Mouse (Mus musculus) urinary bladder, adult 2 months (tissue): ENCODE data around the gene Dpf2. TPM values are rescaled to one million over a fixed set of nuclear protein-coding genes. Genes with fewer than 3 reads are reported as not detected.

Experiments
- DNase-seq: peaks from one replicate; pipeline ENCODE4 v3.0.0; 2022; ENCODE audit warnings: low spot score
- polyA plus RNA-seq: library from polyadenylated mRNA; depleted of rRNA; stranded (reverse); fragments of >200 nt; gene quantifications from 2 replicates; pipeline ENCODE4 v1.2.3, GENCODE M21; 2012; rRNA removed

The Dpf2 gene
- polyA plus RNA-seq, 1 experiment = 102 TPM

DNA sequence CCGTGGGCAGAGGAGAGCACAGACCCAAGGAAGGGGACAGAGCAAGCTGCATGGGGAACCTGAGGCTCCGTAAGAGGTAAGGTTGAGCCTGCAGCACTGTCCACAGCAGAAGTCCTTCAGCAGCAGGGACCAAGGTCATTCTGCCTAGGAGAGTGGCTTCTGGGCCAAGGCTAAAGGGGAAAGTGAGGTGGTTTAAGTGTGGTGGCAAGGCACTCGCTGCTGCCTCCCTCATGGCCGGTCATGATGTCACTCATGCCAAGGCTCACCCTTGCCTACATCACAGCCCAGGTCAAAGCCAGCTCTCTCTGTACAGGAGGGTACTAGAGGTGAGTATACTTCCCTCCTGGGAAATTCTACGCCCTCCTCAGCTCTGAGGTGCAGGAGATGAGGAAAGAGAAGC lies 49.0 kb downstream of the Dpf2 start:
- DNase-seq = no peak

DNA sequence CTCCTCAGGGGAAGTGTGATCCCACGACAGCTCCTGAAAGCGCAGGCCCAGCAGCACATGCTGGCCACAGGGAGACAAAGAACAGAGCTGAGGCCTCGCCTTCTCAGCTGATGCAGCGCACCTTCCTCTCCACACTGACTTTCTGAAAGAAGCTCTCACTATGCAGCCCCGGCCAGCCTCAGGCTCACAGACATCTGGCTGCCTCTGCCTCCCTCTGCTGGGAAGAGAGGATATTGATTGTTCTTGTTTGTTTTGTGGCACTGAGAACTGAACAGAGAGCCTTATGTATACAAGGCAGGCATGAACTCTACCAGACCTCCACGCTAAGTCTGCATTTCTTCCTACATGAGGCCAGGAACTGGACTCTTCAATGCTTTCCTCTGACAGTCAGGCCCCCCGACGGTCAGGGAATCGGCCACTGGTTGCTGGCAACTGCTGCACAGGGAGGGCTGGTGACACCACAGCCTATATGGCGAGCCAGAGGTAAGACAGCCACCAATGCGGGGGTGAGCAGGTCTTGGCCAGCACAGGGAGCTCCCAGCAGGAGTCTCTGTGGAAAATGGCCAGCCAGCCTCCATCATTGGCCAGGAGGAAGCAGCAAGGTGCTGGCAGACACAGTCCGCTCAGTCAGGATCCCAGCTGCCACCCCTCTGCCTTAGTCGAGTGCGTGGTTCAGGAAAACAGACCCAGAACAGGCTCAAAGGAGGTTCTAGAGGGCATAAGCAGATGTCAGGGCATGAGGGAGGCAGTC lies 50.3 kb downstream of the Dpf2 start:
- DNase-seq = no peak

DNA sequence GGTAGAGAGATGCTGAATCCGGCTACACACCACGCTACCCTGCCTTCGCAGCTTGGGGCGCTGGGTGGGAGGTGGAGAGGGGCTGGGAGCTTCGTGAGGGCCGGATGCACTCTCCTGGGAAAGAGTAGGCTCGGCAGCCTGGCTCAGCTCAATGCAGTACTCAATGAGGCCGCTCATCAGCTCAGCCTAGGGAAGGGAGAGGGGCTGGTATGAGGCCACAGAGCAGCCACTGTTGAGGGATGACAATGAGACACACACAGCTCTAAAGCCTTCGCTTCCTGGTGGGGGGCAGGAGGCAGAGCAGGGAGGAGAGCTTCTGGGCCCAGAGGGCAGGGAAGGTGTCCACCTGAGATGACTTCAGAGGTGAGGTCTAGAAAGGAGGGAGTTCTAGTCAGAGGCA lies 56.2 kb downstream of the Dpf2 start:
- no peak for DNase-seq

DNA sequence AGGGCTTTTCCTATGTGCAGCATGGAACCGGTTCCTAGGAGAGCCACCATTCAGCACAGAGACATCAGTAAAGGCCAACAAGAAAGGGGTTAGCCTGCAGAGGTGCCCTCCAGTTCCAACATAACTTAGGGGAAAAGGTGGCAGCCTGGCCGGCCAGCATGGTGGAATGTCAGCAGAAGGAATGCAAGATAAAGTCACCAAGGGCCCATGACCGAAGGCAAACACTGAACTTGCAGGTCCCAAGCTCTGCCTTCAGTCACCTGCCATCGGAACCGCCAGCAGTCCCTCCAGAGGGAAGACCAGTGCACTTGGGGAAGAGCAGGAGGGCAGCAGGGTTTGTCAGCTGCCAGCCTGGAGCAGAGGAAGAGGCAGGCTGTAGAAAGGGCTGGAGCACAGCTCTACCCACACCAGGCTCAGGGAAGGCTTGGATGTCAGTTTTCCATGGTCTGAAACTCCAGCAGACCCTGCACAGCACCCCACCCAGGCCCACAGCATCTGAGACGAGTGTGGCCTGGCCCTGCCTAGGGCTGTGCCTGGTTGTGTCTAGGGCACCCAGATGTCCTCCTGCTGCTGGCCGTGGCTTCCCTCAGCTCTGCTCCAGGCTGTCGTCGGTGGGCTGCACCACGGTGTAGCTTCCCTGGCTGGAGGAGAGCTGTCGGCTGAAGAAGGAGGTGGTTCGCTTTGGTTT lies 60.6 kb downstream of the Dpf2 start:
- no peak for DNase-seq

DNA sequence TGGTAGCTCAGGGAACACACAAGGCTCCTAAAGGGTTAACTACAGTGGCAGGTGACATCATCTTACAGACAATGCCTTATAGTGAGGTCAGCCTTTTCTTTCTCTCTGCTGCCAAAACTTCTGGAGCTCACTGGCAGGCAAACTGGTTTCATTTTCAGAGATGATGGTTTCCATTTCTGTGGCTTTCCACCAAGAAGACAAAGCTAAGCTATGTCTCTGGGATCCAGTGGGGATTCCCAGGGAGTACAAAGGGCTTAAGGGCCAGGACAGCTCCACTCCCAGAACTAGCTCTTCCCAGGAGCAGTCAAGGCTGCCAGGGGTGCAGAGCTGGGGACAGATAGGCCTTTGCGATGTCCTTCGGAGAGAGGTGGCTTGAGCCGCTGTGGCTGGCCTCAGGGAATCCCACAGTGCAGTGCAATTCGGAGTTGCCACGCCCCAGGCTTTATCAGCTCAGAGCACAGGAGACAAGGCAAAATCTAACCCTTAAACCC lies 61.3 kb downstream of the Dpf2 start:
- no peak for DNase-seq

DNA sequence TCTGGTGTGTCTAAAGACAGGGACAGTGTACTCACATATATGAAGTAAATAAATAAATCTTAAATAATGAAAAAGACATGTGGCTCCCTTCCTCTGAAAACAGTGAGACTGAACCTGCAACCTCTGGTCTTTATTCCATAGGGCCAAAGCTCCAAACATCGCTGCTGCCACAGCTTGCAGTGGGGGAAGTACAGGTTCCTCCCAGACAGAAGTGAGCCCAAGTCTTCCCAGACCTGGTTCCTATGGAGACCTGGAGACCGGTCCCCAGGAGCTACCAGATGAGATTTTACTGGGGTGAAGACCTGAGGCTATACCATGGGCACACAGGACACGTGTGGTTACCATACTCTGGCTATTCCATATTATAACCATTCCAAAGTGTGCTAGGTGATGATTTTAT lies 62.0 kb downstream of the Dpf2 start:
- DNase-seq = no peak

DNA sequence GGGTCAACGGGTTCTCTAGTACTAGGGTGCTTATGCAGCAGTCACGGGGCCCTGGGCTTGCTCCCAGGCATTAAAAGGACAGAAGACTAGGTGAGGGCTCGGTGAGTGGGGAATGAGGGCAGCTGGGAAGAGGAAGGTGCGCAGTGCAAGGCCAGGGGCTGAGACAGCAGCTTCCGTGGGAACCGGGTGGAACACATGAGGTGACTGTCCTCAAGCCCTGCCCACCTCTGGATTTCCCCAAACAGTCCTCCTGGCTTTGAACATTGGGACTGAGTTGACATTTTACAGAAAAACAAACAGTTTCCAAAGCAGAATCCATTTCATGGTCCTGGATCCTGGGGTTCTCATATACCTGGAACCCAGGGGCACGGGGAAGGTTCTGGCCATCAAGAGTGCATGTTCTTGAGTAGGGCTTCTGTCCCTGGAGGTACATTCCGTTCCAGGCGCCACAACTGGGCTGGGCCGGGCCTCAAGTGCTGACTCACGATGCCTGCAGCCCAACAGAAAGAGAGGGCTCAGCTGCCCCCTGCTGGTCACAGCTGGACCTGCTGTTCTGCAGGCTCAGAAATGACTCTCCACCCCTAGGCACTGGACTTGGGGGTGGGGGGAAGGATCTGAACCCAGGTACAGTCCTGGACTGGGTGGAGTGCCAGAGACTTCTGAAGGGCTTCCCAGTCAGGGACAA lies 62.8 kb downstream of the Dpf2 start:
- peak; percentile 89 for DNase-seq

DNA sequence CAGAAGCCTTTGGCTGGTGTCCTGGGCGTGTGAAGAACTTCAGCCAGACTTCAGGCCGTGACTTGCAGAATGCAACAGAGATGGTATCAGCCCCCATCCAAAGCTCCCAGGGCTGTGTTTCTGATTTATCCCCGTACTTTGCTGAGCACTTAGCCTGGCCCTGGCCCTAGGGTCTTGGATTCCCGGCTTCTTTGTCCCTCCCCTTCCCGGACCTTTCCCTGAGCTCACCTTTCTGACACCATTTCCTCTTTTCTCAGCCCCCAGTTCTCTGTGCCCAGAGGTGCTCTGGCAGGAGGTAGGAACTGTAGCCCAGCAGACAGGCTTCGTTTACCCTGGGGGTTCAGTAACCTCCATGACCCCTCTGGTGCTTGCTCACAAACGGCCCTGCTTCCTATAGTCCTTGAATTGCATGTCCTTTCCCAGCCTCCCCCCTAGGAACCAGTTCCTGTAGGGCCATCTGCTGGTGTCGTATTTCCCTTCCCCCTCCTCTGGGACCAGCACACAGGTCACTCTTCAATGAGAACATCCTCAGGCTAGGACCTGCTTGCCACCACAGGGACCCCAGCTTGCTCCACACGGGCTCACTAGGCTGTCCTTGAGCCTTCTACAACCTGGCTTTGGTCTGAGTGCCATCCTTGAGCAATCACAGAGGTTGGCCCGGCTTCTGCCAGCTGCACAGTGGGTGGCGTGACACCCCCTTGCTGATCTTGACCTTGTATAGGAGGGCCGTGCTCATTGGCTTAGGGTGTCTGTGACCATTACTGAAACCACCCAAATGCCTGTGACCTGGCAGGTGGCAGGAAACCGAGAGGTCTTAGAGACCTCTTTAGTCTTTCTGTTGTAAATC lies 63.8 kb downstream of the Dpf2 start:
- DNase-seq = no peak

DNA sequence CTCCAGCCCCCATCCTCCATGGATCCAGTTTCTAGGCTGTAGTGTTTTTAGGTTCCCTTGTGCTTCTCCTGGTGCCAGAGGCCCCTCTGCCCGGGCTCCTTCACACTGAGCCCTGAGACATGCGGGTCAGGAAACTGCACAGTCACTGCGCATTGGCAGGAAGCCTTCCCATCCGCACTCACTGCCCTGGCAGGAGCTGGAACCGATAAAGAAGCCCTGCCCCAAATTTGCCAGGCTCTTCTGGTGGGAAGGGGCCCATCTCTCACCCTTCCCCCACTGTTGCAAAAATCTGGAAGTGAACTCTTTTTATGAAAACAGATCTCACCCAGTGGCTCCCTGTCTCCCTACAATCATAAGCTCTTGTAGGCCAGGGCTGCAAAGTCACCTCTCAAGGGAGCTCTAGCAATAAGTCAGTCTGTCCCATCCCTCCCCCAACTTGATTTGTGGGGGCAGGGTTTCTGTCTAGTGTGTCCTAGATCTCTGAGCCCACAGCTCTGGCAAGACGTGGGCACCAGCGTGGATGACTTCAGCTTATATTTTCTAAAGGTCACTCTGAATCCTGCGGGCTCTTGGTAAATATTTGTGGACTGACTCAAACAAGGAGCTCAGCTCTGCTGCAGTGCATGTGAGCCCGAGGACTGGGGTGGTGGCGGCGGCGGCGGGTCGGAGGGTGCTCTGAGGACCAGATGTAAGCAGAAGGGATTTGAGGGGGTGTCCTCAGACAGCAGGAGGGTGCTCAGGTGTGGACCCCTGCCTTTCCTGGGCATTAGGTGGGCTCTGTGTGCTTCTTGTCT lies 64.6 kb downstream of the Dpf2 start:
- peak; percentile 59 for DNase-seq

DNA sequence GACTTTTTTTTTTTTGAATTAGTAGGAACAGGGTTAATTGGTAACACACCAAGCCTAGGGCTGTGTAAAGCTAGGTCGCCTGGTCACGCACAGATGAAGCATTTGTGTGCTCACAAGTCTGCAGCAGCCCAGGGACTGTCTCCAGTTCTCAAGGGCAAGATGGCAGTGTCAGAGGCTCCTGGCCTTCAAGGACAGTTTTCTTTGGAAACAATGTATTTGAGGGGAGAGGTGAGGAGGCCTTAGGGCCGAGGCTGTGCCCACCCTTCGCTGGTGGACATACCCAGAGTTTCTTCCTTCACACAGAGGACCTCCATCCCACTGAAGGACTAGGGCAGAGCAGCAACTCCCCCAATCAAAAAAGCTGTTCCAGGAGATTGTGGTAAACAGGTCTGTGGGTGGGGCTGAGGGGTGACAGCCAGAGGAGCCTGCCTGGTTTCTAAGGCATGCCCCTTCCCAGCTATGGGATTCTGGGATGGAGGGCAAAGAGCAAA lies 65.5 kb downstream of the Dpf2 start:
- no peak for DNase-seq

DNA sequence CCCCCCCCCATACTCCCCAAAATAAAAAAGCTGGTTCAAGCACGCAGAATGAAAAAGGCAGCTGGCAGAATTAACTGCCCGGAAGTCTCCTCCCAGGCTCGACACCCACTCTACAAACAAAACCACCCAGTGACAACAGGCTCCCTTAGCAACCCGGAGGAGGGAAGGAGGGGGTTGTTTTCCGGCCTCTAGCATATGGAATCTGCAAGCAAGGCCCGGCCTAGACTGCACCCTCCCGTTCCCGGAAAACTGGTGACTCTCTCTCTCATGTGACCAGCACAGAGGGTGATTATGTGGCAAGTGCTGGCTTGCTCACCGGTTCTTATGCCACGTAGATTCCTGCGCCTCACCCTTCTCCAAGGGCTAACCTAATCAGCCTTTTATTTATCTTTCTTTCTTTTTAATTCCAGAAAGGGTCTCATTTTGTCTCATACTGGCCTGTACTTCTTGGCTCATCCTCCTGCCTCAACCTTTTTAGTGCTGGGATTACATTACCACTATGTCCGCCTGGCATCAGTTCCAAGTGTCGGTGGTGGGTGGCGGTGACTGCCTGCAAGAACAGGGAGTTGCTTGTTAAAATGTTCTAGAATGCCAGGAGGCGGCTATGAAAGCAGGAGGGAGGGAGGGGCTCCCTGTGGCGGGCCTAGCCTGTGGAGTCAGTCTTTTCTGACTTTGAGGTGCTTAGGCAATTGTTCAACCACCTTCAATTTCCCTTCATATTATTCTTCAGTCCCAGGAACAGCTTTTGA lies 66.1 kb downstream of the Dpf2 start:
- DNase-seq = peak; percentile 69

Other genes starting within 250 kb of the Dpf2 start
- 17.3 and 19.6 TPM in 2 replicates for gene Sipa1, start 249.3 kb downstream of the Dpf2 start, polyA plus RNA-seq
- 19.9 and 22.0 TPM in 2 replicates for gene Map3k11, start 224.3 kb downstream of the Dpf2 start, polyA plus RNA-seq
- 40.5 and 53.5 TPM in 2 replicates for gene Pcnx3, start 224.1 kb downstream of the Dpf2 start, polyA plus RNA-seq
- 0.13 and 0.25 TPM in 2 replicates for gene Kcnk7, start 208.6 kb downstream of the Dpf2 start, polyA plus RNA-seq
- 97.4 and 116 TPM in 2 replicates for gene Ehbp1l1, start 186.7 kb downstream of the Dpf2 start, polyA plus RNA-seq
- 66.3 and 79.4 TPM in 2 replicates for gene Fam89b, start 183.4 kb downstream of the Dpf2 start, polyA plus RNA-seq
- gene Ltbp3, start 172.1 kb downstream of the Dpf2 start, polyA plus RNA-seq = 132 and 164 TPM in 2 replicates
- gene Scyl1, start 141.6 kb downstream of the Dpf2 start, polyA plus RNA-seq = 104 and 123 TPM in 2 replicates
- 20.7 and 21.6 TPM in 2 replicates for gene Frmd8, start 37.7 kb downstream of the Dpf2 start, polyA plus RNA-seq
- 19.2 and 25.1 TPM in 2 replicates for gene Slc25a45, start 35.2 kb downstream of the Dpf2 start, polyA plus RNA-seq
- gene Tigd3, start 18.9 kb downstream of the Dpf2 start, polyA plus RNA-seq = 0.69 and 0.87 TPM in 2 replicates
- 22.9 and 26.2 TPM in 2 replicates for gene Cdc42ep2, start 11.8 kb upstream of the Dpf2 start, polyA plus RNA-seq
- gene Pola2, start 51.2 kb upstream of the Dpf2 start, polyA plus RNA-seq = 32.8 and 41.0 TPM in 2 replicates
- gene Slc22a20, start 73.1 kb upstream of the Dpf2 start, polyA plus RNA-seq = 0.12 and 0.21 TPM in 2 replicates
- gene Capn1, start 102.9 kb upstream of the Dpf2 start, polyA plus RNA-seq = 116 and 118 TPM in 2 replicates
- 15.5 and 24.1 TPM in 2 replicates for gene Syvn1, start 133.6 kb upstream of the Dpf2 start, polyA plus RNA-seq
- 32.4 and 33.5 TPM in 2 replicates for gene Mrpl49, start 144.8 kb upstream of the Dpf2 start, polyA plus RNA-seq
- gene Fau, start 144.8 kb upstream of the Dpf2 start, polyA plus RNA-seq = 1,752 and 1,769 TPM in 2 replicates
- 25.8 and 26.8 TPM in 2 replicates for gene Znhit2, start 148.2 kb upstream of the Dpf2 start, polyA plus RNA-seq
- 24.1 and 33.2 TPM in 2 replicates for gene Tm7sf2, start 155.4 kb upstream of the Dpf2 start, polyA plus RNA-seq
- gene Vps51, start 164.2 kb upstream of the Dpf2 start, polyA plus RNA-seq = 62.5 and 70.8 TPM in 2 replicates
- 0.21 TPM in 1 of 2 replicates, not detected in the other for gene Tmem262, start 167.0 kb upstream of the Dpf2 start, polyA plus RNA-seq
- gene Gm28374, start 169.2 kb upstream of the Dpf2 start, polyA plus RNA-seq = 0.31 and 0.55 TPM in 2 replicates
- gene Zfpl1, start 171.9 kb upstream of the Dpf2 start, polyA plus RNA-seq = 68.5 and 81.2 TPM in 2 replicates
- gene Cdca5, start 172.0 kb upstream of the Dpf2 start, polyA plus RNA-seq = 0.83 and 1.4 TPM in 2 replicates
- gene AC131692.1, start 181.4 kb upstream of the Dpf2 start, polyA plus RNA-seq = 0.14 TPM in 1 of 2 replicates, not detected in the other
- gene Naaladl1, start 192.8 kb upstream of the Dpf2 start, polyA plus RNA-seq = 0.06 and 0.13 TPM in 2 replicates
- 14.0 and 16.8 TPM in 2 replicates for gene Sac3d1, start 205.6 kb upstream of the Dpf2 start, polyA plus RNA-seq
- 27.7 and 32.6 TPM in 2 replicates for gene Snx15, start 215.3 kb upstream of the Dpf2 start, polyA plus RNA-seq
- 5.1 and 9.2 TPM in 2 replicates for gene Batf2, start 228.0 kb upstream of the Dpf2 start, polyA plus RNA-seq
- gene Arl2, start 228.5 kb upstream of the Dpf2 start, polyA plus RNA-seq = 76.9 and 87.5 TPM in 2 replicates